Mouse (Mus musculus) E14TG2a.4 (cell line): ENCODE measurements around the gene Vmp1.

ENCODE experiments used
- CTCF ChIP-seq: conservative IDR thresholded peaks from 2 replicates; pipeline ENCODE4 v1.5.1; 2014; ENCODE audit warnings: low read length
- NANOG ChIP-seq: IDR thresholded peaks from 2 replicates; pipeline ENCODE4 v1.6.1; 2014; ENCODE audit warnings: borderline replicate concordance, low read length, mixed read lengths

DNA sequence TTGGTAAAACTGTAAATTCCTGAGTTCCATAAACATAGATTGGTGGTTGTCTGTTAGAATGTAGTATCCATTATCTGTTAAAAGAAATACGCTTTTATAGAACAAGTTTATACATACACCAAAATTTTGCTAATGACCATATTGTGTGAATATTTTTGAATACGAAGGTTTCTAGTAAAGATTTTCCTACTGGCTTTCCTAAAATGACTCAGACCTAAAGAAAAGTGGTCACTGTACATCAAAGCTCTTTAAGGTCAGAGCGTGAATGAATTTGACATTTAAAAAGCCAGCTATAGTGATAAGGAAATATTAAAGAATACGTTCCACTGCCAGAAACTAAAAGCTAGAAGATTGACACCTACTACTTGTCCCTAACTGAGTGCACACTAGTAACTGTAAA, 39.1 kb downstream of the Vmp1 start:
- no peak for TF ChIP-seq CTCF
- no peak for TF ChIP-seq NANOG
